Mouse (Mus musculus) activated CD4-positive, CD25-positive, alpha-beta regulatory T cell, adult 9 weeks (primary cell): Measurements from ENCODE around the gene Olfr894. TPM values are rescaled to one million over a fixed set of nuclear protein-coding genes. Genes with fewer than 3 reads are reported as not detected.

ENCODE experiments used
- polyA plus RNA-seq: library from polyadenylated mRNA; unstranded; fragments of 100-300 nt; shearing (Covaris generic); gene quantifications from one replicate; pipeline ENCODE4 v1.2.1, GENCODE M21; 2017

The Olfr894 gene
- not detected for polyA plus RNA-seq

DNA sequence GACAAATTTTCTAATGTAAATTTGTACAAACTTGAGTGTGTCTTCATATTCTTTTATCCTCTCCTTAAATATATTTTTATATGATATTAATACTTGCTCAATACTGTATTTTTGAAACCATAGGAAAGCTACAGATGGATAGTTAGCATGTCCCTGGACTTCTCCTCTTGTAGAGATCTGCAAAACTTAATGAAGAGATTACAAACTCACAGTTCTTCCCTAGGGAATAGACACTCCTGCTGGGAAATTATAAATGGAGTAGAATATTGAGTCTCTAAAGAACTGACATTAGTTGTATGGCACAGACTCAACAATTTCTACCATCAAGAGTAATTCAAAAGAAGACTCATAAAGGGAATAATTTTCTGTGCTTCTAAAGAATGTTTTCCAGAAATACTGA, at the start of gene Olfr894:
Olfr894 (plus strand) TSS at position 301 of the 400 bp plus-strand sequence.

DNA sequence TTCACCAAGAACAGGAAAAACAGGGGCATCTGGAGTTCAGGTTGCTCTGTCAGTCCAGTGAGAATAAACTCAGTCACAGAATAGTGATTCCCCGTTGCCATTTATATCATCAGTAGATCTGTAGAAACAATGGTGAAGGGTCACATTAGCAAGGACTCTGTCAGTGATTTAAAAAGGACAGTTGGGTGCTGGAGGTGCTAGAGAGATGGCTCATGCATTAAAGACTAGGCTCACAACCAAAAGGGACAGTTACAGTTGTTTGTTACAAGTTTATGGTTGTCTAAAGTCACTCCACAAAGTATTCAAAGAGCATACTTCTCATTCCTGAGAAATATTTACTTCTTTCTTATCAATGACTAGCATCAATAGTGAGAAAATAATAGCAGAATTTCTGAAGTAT, 37.1 kb upstream of the Olfr894 start, which contains the start of gene Olfr891:
Olfr891 (minus strand) TSS at position 101 of the 400 bp plus-strand sequence.

DNA sequence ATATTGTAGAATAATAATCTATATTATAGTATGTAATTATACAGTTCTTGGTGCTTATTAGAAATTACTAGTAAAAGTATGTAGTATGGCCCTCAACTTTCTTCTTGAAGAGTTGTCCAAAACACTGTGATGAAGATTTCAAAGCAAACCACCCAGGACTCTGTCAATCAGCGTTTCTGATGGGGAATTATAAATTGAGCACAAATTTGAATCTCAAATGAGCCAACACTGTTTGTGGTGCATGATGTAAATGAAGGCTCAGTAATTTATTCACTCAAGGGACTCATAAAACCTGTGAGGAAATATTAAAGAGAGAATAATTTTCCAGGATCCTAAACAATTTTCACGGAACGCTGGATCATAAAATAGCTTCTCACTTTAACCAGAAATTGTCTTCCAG, 9.8 kb upstream of the Olfr894 start, which contains the start of gene Olfr893:
Olfr893 (plus strand) TSS at position 301 of the 400 bp plus-strand sequence.

DNA sequence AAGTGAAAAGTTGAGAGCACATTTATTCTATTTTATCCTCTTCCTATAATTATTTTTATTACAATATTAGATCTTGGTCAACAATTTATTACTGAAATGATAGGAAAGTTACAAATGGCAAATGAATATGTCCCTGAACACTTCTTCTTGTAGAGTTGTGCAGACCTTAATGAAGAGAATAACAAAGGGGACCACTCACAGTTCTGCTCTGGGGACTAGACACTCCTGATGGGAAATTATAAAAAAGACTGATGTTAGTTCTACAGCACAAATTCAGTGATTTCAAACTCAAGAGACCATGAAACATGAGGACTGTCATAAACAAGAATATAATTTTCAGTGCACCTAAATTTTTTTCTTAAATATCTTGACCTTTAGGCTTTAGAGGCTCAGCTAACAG, 34.6 kb downstream of the Olfr894 start, which contains the start of gene Olfr143:
Olfr143 (plus strand) TSS at position 301 of the 400 bp plus-strand sequence.

DNA sequence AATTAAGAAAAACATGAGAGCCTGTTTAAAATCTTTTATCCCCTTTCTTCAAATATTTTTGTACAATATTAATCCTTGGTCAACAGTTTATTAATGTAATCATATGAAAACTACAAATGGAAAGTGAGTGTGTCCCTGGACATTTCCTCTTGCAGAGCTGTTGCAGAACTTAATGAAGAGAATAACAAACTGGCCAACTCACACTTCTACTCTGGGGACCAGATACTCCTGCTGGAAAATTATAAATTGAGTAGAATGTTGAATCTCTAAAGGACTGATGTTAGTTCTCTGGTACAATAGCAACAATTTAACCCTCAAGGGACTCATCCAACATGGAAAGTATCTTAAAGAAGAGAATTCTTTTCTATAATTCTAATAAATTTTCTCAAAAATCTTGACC, 49.7 kb downstream of the Olfr894 start, which contains the start of gene Olfr895:
Olfr895 (plus strand) TSS at position 301 of the 400 bp plus-strand sequence.

Other genes starting within 250 kb of the Olfr894 start
- not detected for gene Olfr881, start 226.2 kb upstream of the Olfr894 start, polyA plus RNA-seq
- not detected for gene Olfr883, start 192.2 kb upstream of the Olfr894 start, polyA plus RNA-seq
- not detected for gene Olfr884, start 171.5 kb upstream of the Olfr894 start, polyA plus RNA-seq
- not detected for gene Olfr885, start 156.7 kb upstream of the Olfr894 start, polyA plus RNA-seq
- gene Olfr887, start 134.0 kb upstream of the Olfr894 start, polyA plus RNA-seq: not detected
- gene Olfr888, start 109.9 kb upstream of the Olfr894 start, polyA plus RNA-seq: not detected
- 0.20 TPM for gene Olfr889, start 102.9 kb upstream of the Olfr894 start, polyA plus RNA-seq
- not detected for gene Olfr890, start 75.5 kb upstream of the Olfr894 start, polyA plus RNA-seq
- gene Olfr891, start 37.2 kb upstream of the Olfr894 start, polyA plus RNA-seq: not detected
- not detected for gene Olfr893, start 9.7 kb upstream of the Olfr894 start, polyA plus RNA-seq
- not detected for gene Olfr143, start 34.7 kb downstream of the Olfr894 start, polyA plus RNA-seq
- not detected for gene Olfr895, start 49.8 kb downstream of the Olfr894 start, polyA plus RNA-seq
- gene Olfr896-ps1, start 73.1 kb downstream of the Olfr894 start, polyA plus RNA-seq: not detected
- gene Olfr25, start 111.0 kb downstream of the Olfr894 start, polyA plus RNA-seq: not detected
- gene Olfr898, start 130.4 kb downstream of the Olfr894 start, polyA plus RNA-seq: 0.11 TPM
- gene Olfr250, start 148.8 kb downstream of the Olfr894 start, polyA plus RNA-seq: 0.07 TPM
- not detected for gene Olfr251, start 159.0 kb downstream of the Olfr894 start, polyA plus RNA-seq
- gene Olfr147, start 183.6 kb downstream of the Olfr894 start, polyA plus RNA-seq: not detected
- 0.10 TPM for gene Olfr901, start 211.4 kb downstream of the Olfr894 start, polyA plus RNA-seq
- not detected for gene Olfr902, start 229.6 kb downstream of the Olfr894 start, polyA plus RNA-seq
- not detected for gene Olfr904, start 245.1 kb downstream of the Olfr894 start, polyA plus RNA-seq